Mouse (Mus musculus): ENCODE measurements around the gene Arhgap36. TPM values are rescaled to one million over a fixed set of nuclear protein-coding genes. Genes with fewer than 3 reads are reported as not detected.

Arhgap36 gene
- polyA plus RNA-seq, 1 experiment from 2014 or later, result 1.8 TPM

Other genes with a start within 250 kb of the Arhgap36 start
- gene Enox2, start 175.7 kb upstream of the Arhgap36 start, polyA plus RNA-seq (2015; fragmentation: Nextera tagmentation; extraction: Ambion mirVana), result 6.7 and 9.0 TPM in 2 replicates
- not detected in 2 replicates for gene Olfr1320, start 208.4 kb downstream of the Arhgap36 start, polyA plus RNA-seq (2015; fragmentation: Nextera tagmentation; extraction: Ambion mirVana)

Measured in forebrain, embryonic 16.5 days (tissue).